Mouse (Mus musculus) embryonic facial prominence, embryonic 13.5 days (tissue): Measurements from ENCODE around the gene 1700018F24Rik. TPM values are rescaled to one million over a fixed set of nuclear protein-coding genes. Genes with fewer than 3 reads are reported as not detected.
"Not testable (repeated sequence)": the region's sequence is repeated elsewhere in the genome, so short reads cannot be mapped to it uniquely, and the experiment has no call there.

Source experiments
- ATAC-seq: fragments of 200-750 bp; cut with Nextera tagmentation; 2 replicates; pipeline ENCODE4 v1.8.0; 2017; ENCODE audit warnings: low read depth; ENCODE audit not compliant: insufficient number of reproducible peaks, insufficient read depth, low FRiP score, low TSS enrichment
- H3K27ac ChIP-seq: fragments of 300-500 bp; sonication (generic); 2 replicates; pipeline ENCODE4 v1.5.1; 2015; ENCODE audit warnings: moderate library complexity, mild to moderate bottlenecking, inconsistent platforms
- H3K27me3 ChIP-seq: fragments of 300-500 bp; sonication (generic); 2 replicates; pipeline ENCODE4 v1.6.1; 2015; ENCODE audit warnings: mild to moderate bottlenecking, inconsistent platforms
- H3K36me3 ChIP-seq: fragments of 300-500 bp; sonication (generic); 2 replicates; pipeline ENCODE4 v1.6.1; 2015; ENCODE audit warnings: mild to moderate bottlenecking, inconsistent platforms
- H3K4me1 ChIP-seq: fragments of 300-500 bp; sonication (generic); 2 replicates; pipeline ENCODE4 v1.6.1; 2015; ENCODE audit warnings: inconsistent platforms
- H3K4me2 ChIP-seq: fragments of 300-500 bp; sonication (generic); 2 replicates; pipeline ENCODE4 v1.6.1; 2015; ENCODE audit warnings: moderate library complexity, mild to moderate bottlenecking, inconsistent platforms
- H3K4me3 ChIP-seq: fragments of 300-500 bp; sonication (generic); 2 replicates; pipeline ENCODE4 v1.5.1; 2015; ENCODE audit warnings: mild to moderate bottlenecking, inconsistent platforms
- H3K9ac ChIP-seq: fragments of 300-500 bp; sonication (generic); 2 replicates; pipeline ENCODE4 v1.6.1; 2015; ENCODE audit warnings: mild to moderate bottlenecking, inconsistent platforms
- H3K9me3 ChIP-seq: fragments of 300-500 bp; sonication (generic); 2 replicates; pipeline ENCODE4 v1.6.1; 2016; ENCODE audit warnings: inconsistent platforms
- WGBS: fragments of 180-500 bp; shearing (Covaris S2); methylation state at CpG from one replicate; pipeline ENCODE4 v1.1.7; 2015; ENCODE audit warnings: mixed read lengths; 5-methylcytosine and 5-hydroxymethylcytosine counted together
- polyA plus RNA-seq: library from polyadenylated mRNA; unstranded; fragments of >200 nt; fragmentation: Nextera tagmentation; extraction: Ambion mirVana; gene quantifications from 2 replicates; pipeline ENCODE4 v1.2.1, GENCODE M21; 2015

Gene 1700018F24Rik
- polyA plus RNA-seq, 1 experiment from 2014 or later = not detected

DNA sequence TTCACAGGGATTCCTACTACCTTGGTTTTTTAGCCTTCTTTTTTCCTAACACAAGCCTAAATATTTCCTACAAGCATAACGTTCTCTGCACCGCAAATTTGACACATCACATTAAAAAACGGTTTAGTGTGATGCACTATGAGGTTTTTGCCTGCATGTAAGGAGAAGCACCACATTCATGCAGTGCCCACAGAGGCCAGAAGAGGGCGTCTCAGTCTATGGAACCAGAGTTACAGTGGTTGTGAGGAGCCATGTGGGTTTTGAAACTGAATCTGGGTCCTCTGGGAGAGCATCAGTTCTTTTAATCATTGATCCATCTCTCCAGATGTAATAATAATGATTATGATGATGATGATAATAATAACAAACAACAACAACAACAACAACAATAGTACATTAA lies 1.2 kb upstream of the 1700018F24Rik start:
- Histone ChIP-seq H3K27me3 (no peaks in the 10 kb centered on the region), H3K4me1 (no peaks in the 10 kb centered on the region), H3K9me3 (no peaks in the 10 kb centered on the region), H3K36me3 (no peaks in the 10 kb centered on the region), H3K9ac (no peak overlapping the region), H3K27ac (no peak overlapping the region), H3K4me2 (no peak overlapping the region), H3K4me3 (no peak overlapping the region)
- no peak for ATAC-seq
- 44% methylated on average over 4 of the region's 4 CpGs for WGBS

GRCm38 (mm10) chr5:145054187-145054586 lies 11.4 kb downstream of the 1700018F24Rik start:
- not testable (repeated sequence) for H3K27ac ChIP-seq, H3K9me3 ChIP-seq, H3K4me3 ChIP-seq, H3K36me3 ChIP-seq, H3K27me3 ChIP-seq, H3K9ac ChIP-seq, H3K4me1 ChIP-seq, ATAC-seq, H3K4me2 ChIP-seq
- 88% methylated on average over 3 of the region's 3 CpGs for WGBS

DNA sequence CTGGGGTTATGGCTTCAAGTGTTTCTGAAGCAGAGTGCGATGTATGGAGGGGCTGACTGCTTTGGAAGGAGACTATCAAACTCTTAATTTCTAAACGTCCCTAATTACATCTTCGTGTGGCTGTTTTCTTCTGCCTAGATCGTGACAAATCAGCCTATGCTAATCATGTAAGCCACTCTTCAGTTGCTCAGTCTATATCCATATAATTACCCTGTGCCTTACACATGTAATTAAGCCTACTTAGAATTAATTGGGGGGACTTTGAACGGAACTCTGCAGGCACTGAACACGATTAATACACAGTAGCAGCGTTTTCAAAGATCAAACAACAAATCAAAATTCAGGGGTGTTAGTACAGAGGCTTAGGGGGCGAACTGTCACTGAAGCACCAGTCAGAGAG lies 15.1 kb downstream of the 1700018F24Rik start:
- no peaks in the 10 kb centered on the region for H3K27me3 ChIP-seq
- H3K4me3 ChIP-seq = no peak overlapping the region
- no peaks in the 10 kb centered on the region for H3K36me3 ChIP-seq
- no peak overlapping the region for H3K4me2 ChIP-seq
- H3K9me3 ChIP-seq = no peaks in the 10 kb centered on the region
- H3K4me1 ChIP-seq = no peaks in the 10 kb centered on the region
- WGBS = 64% methylated on average over 8 of the region's 8 CpGs
- H3K27ac ChIP-seq = no peak overlapping the region
- no peak for ATAC-seq
- H3K9ac ChIP-seq = no peak overlapping the region

DNA sequence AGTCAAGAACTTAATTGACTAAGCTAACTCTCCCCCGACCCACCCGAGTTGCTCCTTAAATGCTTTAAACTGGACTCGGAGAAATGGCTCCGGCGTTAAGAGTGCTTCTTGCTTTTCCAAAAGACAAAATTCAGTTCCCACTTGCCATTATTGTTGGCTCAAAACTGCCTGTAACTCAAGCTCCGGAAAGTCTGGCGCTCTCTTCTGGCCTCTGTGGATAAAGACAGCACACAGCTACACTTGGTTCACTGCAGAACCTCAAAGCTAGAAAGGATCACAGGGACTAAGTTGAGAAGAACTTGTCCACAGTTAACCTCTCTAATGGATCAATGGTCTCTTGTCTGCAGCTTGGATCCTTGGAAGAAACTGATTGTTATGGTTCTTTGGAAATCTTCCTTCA lies 15.9 kb downstream of the 1700018F24Rik start:
- H3K36me3 ChIP-seq = no peaks in the 10 kb centered on the region
- H3K4me2 ChIP-seq = no peak overlapping the region
- no peak overlapping the region for H3K9ac ChIP-seq
- no peak overlapping the region for H3K4me3 ChIP-seq
- WGBS = 87% methylated on average over 7 of the region's 7 CpGs
- no peak overlapping the region for H3K27ac ChIP-seq
- no peaks in the 10 kb centered on the region for H3K4me1 ChIP-seq
- H3K27me3 ChIP-seq = no peaks in the 10 kb centered on the region
- no peaks in the 10 kb centered on the region for H3K9me3 ChIP-seq
- no peak for ATAC-seq

DNA sequence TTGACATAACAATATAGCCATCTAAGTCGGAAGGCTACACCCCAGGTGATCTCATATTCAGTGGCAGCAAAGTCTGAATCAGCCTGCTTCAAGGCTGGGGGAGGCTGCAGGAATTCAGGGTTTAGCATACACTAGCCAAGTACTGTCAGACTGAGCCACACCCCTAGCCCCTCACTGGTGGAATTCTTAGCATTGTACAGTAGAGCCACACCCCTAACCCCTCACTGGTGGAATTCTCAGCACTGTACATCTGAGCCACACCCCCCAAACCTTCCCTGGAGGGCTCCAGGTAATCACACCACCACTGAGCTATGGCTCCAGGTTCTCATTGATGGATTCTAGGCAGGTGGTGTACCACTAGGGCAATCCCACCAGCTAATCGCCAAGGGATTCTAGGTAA lies 16.7 kb downstream of the 1700018F24Rik start:
- 65% methylated on average over 2 of the region's 2 CpGs for WGBS
- no peaks in the 10 kb centered on the region for H3K36me3 ChIP-seq
- no peak for ATAC-seq

GRCm38 (mm10) chr5:145064765-145065340 lies 22.1 kb downstream of the 1700018F24Rik start:
- Histone ChIP-seq H3K36me3 (no peaks in the 10 kb centered on the region), H3K9me3 (no peaks in the 10 kb centered on the region)
- 89% methylated on average over 1 of the region's 1 CpGs for WGBS

More for the DNA sequence above, 16.7 kb downstream of the 1700018F24Rik start:
- Histone ChIP-seq H3K4me2 (no peak overlapping the region), H3K4me1 (no peaks in the 10 kb centered on the region), H3K9me3 (no peaks in the 10 kb centered on the region), H3K27me3 (no peaks in the 10 kb centered on the region), H3K9ac (no peak overlapping the region), H3K27ac (no peak overlapping the region), H3K4me3 (no peak overlapping the region)

DNA sequence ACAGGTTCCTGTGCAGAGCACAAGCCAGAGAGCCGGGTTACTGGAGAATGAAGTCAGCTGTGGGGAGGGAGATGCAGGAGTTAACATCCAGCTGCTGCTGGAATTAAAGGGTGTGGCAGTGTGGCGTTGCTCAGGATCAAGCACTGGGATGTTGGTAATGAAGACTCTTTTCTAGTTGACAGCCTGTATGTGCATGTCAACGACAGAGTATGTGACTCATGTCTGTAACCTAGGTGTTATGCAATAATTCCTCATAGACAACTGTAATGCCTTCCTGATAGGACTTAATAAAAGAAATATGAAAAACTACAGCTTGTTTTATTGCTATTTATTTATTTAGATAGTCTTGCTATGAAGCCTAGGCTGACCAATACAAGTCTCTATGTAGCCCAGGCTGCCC lies 26.1 kb downstream of the 1700018F24Rik start:
- Histone ChIP-seq H3K9ac (no peak overlapping the region), H3K4me3 (no peak overlapping the region), H3K4me2 (no peak overlapping the region), H3K36me3 (no peaks in the 10 kb centered on the region), H3K4me1 (no peaks in the 10 kb centered on the region), H3K27me3 (no peaks in the 10 kb centered on the region), H3K27ac (no peak overlapping the region), H3K9me3 (no peaks in the 10 kb centered on the region)
- no peak for ATAC-seq
- WGBS = 39% methylated on average over 3 of the region's 3 CpGs

More at GRCm38 (mm10) chr5:145064765-145065340, 22.1 kb downstream of the 1700018F24Rik start:
- Histone ChIP-seq H3K27ac (no peak overlapping the region), H3K4me1 (no peaks in the 10 kb centered on the region), H3K9ac (no peak overlapping the region), H3K27me3 (no peaks in the 10 kb centered on the region), H3K4me2 (no peak overlapping the region), H3K4me3 (no peak overlapping the region)
- no peak for ATAC-seq

- H3K27me3 ChIP-seq = no peaks in the 10 kb centered on the region
- H3K9me3 ChIP-seq = no peaks in the 10 kb centered on the region
- peaks cover 1% of the 10 kb centered on the region; the same call in 1 of the 2 replicates for H3K4me1 ChIP-seq
- under 1% methylated on average over 5 of the region's 5 CpGs for WGBS
- no peak overlapping the region for H3K9ac ChIP-seq
- no peak overlapping the region for H3K4me2 ChIP-seq
- H3K4me3 ChIP-seq = no peak overlapping the region
- H3K36me3 ChIP-seq = no peaks in the 10 kb centered on the region
- H3K27ac ChIP-seq = no peak overlapping the region
- no peak for ATAC-seq
Observed at GRCm38 (mm10) chr5:145069707-145070106, 26.9 kb downstream of the 1700018F24Rik start.

GRCm38 (mm10) chr5:145071342-145071741 lies 28.6 kb downstream of the 1700018F24Rik start:
- Histone ChIP-seq H3K9ac (no peak overlapping the region), H3K9me3 (no peaks in the 10 kb centered on the region), H3K27ac (no peak overlapping the region), H3K4me2 (no peak overlapping the region), H3K27me3 (no peaks in the 10 kb centered on the region), H3K4me1 (peaks cover 4% of the 10 kb centered on the region; the same call in 1 of the 2 replicates), H3K4me3 (no peak overlapping the region), H3K36me3 (no peaks in the 10 kb centered on the region)
- no peak for ATAC-seq
- 46% methylated on average over 6 of the region's 6 CpGs for WGBS

DNA sequence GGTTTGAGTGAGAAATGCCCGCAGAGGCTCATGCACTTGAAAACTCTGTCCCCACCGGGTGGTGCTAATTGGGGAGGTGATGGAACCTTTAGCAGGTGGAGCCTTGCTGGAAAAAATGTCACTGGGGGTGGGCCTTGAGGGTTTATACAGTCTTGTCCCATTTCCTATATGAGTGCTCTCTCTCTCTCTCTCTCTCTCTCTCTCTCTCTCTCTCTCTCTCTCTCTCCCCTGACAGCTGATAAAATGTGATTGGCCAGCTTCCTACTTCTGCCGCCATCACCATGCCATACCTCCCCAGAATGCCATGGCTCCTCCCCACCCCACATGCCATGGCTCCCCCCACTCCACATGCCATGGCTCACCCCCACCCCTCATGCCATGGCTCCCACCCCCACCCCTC lies 32.3 kb downstream of the 1700018F24Rik start:
- Histone ChIP-seq H3K9ac (no peak overlapping the region), H3K4me1 (peaks cover 4% of the 10 kb centered on the region; the same call in 1 of the 2 replicates), H3K27me3 (no peaks in the 10 kb centered on the region), H3K27ac (no peak overlapping the region), H3K4me3 (no peak overlapping the region), H3K4me2 (no peak overlapping the region), H3K36me3 (no peaks in the 10 kb centered on the region), H3K9me3 (no peaks in the 10 kb centered on the region)
- no peak for ATAC-seq
- 55% methylated on average over 3 of the region's 3 CpGs for WGBS

DNA sequence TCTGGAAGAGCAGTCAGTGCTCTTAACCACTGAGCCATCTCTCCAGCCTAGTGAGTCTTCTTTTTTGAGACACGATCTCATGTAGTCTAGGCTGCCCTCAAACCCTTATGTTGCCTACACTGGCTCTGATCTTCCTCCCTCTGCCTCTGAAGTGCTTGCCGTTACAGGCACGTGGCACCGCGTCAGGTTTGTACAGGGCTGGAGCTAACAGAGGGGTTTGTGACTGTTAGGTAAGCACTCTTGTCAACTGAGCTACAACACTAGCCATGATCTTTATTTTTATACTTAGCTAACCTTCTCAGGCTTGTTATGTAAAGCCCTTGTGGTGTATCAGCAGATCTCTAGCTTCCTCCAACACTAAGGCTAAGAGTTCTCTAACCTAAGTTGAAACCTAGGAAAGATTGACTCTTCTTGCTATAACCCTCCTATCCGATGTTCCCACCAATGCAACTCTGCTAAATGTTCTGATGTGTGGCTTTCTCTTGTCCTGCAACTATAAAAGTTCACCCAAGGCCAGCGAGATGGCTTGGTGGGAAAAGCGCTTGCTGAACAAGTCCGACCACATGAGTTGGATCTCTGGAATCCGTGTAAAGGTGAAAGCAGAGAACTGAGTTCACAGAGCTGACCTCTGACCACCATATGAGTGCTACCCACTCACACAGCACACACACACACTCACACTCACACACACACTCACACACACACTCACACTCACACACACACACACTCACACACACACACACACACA lies 39.2 kb downstream of the 1700018F24Rik start:
- Histone ChIP-seq H3K4me1 (peaks cover 10% of the 10 kb centered on the region), H3K4me2 (no peak overlapping the region), H3K27me3 (no peaks in the 10 kb centered on the region), H3K4me3 (no peak overlapping the region), H3K36me3 (peaks cover 9% of the 10 kb centered on the region; the same call in 1 of the 2 replicates), H3K9ac (no peak overlapping the region), H3K9me3 (no peaks in the 10 kb centered on the region), H3K27ac (no peak overlapping the region)
- no peak for ATAC-seq
- WGBS = 91% methylated on average over 10 of the region's 10 CpGs

DNA sequence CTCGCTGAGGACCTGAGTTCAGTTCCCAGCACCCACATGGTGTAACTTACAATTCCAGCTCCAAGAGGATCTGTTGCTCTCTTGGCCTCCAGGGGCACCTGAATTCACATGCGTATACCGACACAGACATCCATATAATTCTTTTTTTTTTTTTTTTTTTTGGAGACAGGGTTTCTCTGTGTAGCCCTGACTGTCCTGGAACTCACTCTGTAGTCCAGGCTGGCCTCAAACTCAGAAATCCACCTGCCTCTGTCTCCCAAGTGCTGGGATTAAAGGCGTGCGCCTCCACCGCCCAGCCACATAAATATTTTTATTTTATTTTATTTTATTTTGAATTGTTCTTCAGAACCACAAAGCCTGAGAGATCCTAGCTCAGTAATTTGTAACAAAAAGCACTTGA lies 40.4 kb downstream of the 1700018F24Rik start:
- not testable (repeated sequence) for H3K27me3 ChIP-seq, H3K9me3 ChIP-seq, ATAC-seq
- Histone ChIP-seq H3K4me3 (peak overlapping the region; percentile 89), H3K4me2 (peak overlapping the region; percentile 89), H3K4me1 (peaks cover 10% of the 10 kb centered on the region), H3K9ac (peak overlapping the region; percentile 96), H3K27ac (peak overlapping the region; percentile 72; the same call in 1 of the 2 replicates), H3K36me3 (peaks cover 15% of the 10 kb centered on the region; the same call in 1 of the 2 replicates)
- 51% methylated on average over 6 of the region's 6 CpGs for WGBS
